Mouse (Mus musculus): Measurements from ENCODE around the gene Stard7.
A peak's percentile ranks its signal among the peaks of the same experiment; 100 is the strongest.

The Stard7 gene

DNA sequence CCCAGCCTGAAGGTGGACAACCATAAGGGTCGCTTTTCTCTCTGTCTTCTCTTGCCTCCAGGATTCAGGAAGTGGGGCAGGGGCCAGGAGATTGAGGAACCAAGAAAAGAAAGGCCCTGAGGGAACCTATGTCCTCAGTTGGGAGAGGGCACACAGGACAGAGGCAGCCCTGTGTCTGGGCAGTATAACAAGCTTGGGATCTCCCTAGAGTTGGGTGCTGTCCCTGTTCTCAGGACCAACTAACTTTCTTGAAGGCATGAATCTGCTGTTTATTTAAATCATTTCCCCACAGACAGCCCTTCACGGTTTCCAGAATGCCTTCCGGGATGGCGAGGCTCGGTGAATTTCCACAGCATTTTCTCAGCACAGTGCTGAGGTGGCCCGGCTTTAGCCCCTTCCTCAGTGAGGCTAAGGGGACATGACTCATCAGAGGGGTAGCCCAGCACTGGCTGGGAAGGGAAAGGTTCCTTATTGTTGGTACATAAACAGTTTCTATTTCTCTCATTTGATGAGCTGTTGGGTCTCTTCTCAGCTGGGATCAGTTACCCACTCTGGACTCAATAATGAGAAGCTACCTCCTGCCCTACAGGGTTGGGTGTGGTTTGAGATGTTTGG, 52.8 kb downstream of the Stard7 start:
- DNase-seq (ENCODE audit: low spot score) = no peak

DNA sequence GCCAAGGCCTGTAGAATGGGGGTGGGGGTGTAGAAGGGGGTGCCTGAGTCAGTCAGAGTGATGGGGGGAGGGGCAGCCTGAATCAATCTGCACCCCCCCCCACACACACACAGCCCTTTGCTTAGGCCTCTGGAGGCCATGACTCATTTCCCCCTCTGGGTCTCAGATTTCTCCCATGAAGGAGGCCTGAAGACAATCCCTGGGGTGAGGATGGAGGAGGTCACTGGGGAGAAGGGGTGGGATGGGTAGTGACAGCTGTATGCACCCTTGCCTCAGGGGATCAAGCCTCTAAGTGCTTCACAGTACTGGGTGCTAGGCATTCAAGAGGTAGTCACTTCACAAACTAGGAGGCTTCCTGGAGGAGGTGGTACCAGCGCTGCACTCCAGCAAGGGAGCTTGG, 53.6 kb downstream of the Stard7 start:
- DNase-seq (ENCODE audit: low spot score) = no peak

DNA sequence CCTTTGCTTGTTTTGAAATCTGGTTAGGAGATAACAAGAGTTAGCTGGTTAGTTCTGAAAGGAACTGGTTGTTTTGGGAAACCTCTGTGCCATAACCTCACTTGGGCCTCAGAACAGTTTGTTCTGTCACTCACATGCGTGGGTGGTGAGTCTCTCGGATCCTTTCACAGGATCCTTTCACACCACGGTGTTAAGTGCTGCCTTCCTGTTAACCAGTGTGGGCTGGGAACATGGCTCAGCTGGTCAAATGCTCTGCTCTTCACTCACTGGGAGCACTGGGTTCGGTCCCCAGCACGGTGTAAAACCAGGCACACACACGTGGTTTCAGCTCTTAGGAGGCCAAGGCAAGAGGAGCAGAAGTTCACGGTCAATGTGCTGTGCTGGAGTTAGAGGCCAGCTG, 54.4 kb downstream of the Stard7 start:
- no peak for DNase-seq (ENCODE audit: low spot score)

DNA sequence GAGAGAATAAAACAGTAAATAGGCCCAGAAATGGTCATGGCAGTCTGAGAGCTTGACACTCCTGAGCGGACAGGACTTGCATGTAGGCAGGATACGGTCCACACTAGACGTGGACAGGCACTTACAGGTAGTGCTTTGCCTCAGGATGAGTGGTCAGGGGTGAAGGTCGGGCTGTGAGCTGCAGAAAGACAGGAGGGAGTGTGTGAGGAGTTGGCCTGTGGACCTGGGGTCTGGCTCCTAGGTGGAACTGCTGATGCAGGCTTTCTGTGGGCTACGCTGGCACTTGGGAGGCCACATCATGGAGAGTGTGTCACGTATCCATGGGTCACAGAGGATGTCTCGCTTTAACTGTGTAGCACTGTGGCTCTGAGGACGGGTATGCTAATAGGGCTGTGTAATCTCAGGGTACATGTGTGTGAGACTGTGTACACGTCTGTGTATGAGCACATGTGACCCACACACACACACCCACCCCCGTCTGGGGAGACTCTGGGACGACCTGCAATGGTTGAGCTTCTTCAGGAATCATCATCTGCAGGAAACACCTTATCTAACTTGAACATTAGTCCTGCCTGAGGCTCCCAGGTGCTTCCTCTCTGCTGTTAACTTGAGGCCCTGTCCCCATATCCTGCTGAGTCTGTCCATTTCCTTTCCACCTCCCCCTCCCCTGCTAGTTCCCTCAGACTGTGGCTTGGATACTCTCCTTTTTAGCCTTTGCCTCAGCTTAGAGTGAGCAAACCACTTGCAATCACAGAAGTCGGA, 58.3 kb downstream of the Stard7 start:
- peak; percentile 17 for DNase-seq (ENCODE audit: low spot score)

DNA sequence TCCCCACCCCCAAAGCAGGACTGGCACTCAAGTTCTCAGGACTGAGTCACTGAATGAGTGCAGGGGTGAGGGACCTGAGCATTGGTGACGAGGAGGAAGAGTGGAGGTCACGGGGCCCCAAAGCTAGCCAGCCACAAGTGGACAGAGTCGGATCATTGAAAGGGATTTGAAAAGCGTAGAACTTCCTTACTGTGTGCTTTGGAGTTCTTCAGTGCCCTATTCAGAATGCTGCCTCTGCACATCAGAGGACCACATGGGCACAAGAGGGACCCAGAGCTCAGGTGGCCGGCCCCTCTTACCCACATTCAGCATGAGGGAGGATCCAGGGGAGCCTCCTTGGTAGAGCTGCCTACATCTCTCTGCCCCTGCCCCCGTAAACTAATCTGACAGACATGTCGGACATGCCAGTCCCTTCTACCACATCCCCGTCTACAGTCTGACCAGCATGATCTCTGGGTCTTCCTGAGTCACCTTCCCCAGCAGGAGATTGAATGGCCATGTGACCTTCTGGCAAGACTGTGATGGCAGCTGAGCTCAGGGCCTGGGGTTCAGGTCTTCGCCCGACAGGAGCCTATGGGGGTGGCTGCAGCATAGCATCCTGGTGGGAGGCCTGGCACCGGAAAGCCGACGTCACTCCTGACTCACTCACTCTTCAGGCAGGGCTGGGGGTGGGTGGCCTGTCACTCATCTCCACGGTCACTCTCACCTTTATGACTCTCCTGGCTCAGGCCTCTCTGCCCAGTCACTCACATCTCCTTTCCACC, 63.0 kb downstream of the Stard7 start:
- DNase-seq (ENCODE audit: low spot score) = no peak

DNA sequence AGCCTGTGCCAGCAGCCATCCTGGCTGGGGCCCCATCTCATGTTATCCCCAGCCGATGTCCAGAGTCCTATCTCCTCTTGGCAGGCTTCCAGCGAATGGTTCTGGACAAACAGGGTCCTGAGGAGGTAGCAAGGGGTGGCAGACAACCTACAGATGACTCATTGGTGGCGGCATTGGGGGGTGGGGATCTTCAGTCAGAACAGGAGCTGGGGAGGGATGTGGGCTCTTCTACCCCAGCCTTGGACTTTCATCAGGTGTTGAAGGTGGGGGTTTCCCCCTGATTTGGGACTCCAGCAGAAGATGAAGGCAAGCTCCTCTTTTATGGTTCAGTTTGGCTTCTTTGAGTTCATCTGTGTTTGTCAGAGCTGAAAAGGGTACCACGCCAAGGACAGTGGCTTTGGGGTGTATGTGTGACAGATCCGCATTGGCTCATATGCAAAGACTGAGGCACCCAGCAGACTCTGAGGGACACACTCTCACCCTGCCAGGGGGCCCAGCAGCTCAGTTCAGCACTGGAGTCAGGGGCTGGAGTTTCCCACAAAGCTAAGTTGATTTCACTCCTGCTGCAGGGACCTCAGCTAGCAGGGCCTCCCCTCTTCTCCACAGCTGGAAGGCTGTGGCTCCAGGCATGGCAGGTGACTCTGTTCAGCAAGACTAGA, 64.1 kb downstream of the Stard7 start:
- no peak for DNase-seq (ENCODE audit: low spot score)

DNA sequence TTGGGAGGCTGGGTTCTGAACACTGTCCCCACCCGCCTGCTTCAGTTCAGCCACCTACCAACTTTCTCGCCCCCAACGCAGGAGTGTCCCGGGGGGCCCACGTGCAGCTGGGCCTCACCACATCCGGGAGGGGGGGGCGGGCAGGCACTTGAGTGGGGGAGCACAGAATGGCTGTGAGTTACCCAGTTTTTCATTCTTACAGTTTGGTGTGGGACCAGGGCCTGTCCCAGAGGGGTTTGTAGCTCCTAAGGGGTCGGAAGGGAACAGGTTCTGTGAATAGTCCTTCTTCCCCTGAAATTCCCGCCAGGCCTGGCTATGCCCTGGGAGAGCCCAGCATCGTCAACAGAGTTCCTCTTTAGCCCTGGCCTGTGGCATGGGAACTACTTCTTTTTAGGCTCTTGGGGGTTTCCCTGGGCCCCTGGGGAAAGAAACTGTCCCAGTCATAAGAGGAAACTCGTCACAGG, 65.1 kb downstream of the Stard7 start:
- DNase-seq (ENCODE audit: low spot score) = no peak

DNA sequence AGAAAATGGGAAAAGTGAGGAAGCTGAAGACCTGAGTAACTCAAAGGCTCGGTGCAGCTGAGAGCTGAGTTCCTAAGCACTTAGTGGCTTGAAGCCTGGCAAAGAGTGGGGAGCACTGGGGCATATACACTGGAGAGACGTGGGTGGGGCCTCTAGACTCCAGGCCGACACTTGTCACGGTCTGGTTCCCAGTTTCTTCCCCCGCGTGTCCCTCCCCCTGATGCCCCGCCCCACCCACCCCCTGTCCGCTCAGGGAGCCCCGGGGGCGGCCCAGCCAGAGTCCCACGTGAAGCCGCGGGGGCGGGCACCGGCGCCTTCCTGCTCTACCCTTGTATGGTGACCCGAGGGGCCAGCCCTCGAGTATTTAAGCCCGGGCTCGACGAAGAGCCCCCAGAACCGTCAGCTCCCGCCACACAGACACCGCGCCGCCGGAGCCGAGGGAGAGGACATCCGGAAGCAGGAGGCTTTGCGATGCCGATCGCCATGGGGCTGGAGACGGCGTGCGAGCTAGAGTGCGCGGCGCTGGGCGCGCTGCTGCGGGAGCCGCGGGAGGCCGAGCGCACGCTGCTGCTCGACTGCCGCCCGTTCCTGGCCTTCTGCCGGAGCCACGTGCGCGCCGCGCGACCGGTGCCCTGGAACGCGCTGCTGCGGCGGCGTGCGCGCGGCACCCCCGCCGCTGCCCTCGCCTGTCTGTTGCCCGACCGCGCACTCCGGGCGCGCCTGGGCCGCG, 65.9 kb downstream of the Stard7 start, which contains the start of gene Dusp2:
Dusp2 (plus strand) TSS at position 393 of the 730 bp plus-strand sequence.
- peak; percentile 64 for DNase-seq (ENCODE audit: low spot score)

DNA sequence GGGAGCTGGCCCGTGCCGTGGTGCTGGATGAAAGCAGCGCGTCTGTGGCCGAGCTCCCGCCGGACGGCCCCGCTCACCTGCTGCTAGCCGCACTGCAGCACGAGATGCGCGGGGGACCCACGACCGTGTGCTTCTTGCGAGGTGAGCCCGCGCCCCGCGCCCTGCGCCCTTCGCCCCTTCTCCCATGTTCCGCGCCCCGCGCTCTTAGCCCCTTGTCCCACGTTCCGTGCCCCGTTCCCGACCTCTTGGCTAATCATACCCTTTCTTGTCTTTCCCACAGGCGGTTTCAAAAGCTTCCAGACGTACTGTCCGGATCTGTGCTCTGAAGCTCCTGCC, 66.4 kb downstream of the Stard7 start:
- no peak for DNase-seq (ENCODE audit: low spot score)

DNA sequence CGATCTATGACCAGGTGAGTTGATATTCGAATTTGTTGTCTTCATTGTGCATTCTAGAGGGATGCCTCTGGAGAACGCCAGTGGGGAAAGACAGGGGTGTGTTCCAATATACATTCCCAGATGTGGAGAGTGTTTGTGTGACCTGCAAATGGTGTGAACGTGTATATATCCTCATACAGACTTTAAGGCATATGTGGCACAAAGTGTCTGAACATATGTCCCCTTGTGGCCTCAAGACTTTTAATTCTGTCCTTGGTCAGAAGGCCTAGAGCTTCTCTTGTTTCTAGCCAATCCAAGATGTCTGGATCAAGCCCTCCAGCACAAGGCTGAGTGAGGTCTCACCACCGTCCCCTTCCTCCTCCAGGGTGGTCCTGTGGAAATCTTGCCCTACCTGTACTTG, 66.9 kb downstream of the Stard7 start:
- no peak for DNase-seq (ENCODE audit: low spot score)

DNA sequence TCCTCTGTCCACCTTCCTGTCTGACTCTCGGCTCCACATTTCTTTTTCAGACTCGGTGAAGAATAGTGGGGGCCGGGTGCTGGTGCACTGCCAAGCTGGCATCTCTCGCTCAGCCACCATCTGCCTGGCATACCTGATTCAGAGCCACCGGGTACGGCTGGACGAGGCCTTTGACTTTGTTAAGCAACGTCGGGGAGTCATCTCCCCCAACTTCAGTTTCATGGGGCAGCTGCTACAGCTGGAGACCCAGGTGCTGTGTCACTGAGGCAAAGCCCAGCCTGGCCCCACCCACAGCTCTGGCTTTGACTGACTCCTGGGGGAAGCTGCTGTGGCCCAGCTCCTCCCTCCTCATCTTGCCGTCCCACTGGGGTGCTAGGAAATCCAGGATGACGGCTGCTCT, 67.5 kb downstream of the Stard7 start:
- DNase-seq (ENCODE audit: low spot score) = no peak

DNA sequence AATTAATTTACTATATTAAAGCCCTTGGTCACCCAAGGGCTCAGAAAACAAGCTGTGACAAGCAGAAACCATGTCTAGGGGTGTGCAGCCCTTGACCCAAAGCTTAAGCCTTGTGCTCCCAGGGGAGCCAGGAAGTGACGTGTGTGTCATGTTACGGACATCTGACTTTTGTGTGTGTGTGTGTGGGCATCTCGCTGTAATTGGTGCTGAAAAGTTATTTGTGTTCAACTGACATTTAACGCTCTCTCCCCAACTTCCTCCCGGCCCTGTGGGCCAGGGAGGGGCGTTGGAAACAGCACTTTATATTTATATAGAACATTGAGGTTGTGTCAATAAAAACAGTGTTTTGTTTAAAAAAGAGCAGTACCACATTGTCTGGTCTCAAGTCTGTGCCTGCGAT, 68.0 kb downstream of the Stard7 start:
- DNase-seq (ENCODE audit: low spot score) = no peak

DNA sequence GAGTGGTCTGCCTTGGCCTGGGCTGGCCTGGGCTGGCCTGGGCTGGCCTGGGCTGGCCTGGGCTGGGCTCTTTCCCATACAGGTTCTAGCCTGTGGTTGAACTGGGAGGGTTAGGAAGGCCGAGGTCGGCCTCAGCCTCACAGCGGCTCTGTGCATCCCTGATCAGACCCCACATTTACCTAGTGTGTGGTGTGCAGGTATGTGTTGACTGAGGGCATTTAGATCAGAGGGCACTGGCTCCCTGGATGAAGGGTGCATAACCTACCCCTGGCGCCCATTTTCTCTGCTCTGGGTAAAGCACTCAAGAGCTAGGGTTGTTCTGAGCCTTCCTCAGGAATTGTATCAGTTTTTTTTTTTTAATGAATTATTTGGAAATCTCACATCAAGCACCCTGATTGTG, 68.4 kb downstream of the Stard7 start, which contains the start of gene Astl:
Astl (plus strand) TSS at position 224 of the 400 bp plus-strand sequence.
- DNase-seq (ENCODE audit: low spot score) = no peak

DNA sequence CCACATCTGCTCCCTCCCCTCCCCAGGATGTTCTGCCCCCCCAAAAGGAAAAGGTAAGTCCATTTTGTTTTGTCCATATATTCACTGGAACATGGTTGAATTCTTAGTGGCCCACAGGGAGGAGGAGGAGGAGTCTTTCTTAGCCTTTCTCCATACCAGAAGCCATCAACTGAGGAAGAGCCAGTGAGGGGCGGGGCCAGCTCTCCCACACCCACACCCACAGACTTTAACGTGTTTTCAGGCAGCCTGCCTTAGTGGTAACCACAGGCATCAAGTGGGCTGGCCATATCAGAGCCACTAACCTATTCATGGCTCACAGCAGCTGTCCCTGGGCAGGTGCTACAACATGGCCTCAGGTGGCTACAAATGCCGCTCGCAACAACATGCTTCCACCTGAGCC, 68.8 kb downstream of the Stard7 start:
- DNase-seq (ENCODE audit: low spot score) = no peak

DNA sequence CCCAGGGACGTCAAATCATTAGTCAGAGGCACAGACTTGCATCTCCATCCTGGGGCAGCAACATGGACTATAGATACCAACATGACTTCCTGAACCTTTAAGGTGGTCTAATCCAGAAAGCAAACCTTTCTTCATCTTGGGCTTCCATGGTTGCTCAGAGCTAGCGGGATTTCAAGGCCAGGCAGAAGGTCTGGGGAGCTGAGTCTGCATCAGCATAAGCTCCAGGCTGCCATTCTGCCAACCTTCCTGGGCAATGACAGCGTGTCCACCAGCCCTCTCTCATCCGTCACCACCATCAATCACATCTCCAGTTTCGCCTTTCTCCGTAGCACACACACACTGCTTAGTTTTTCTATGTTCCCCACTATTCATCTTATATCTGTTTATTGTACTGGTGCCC, 69.2 kb downstream of the Stard7 start:
- no peak for DNase-seq (ENCODE audit: low spot score)

DNA sequence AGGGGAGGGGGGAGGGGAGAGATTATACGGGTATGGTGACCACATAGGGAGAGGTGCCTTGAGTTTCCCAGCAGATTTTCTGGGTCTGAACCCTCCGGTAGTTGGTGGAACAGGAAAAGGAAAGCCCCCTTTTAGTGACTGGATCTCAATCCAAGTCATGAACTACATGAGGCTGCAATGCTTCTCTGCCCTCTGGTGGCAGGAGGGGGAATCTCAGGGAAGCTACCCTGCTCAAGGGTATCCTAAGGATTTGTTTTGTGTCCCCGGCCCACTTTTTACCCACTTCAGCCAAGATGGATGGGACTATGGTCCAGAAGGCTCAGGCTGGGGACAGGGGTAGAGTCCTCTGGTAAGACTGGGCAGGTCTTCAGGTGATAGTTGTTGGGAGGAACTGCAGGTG, 71.1 kb downstream of the Stard7 start:
- peak; percentile 77 for DNase-seq (ENCODE audit: low spot score)

DNA sequence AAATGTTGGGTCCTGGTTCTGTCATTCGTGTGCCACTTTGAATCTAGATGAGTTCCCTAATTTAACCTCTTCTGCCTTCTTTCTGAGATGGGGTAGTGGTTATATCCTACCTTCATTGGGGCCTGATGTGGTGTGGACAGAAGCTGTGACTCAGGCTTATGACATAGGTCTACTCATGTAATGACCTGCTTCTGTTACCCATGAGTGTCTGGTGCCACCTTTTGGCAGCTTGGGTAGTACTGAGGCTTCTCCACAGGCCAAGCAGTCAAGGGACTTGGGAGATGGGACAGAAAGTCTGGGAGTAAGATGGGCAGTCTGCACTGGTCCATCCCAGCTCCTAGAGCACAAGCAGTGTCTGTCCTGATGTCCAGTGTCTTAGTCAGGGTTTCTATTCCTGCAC, 76.3 kb downstream of the Stard7 start:
- no peak for DNase-seq (ENCODE audit: low spot score)

DNA sequence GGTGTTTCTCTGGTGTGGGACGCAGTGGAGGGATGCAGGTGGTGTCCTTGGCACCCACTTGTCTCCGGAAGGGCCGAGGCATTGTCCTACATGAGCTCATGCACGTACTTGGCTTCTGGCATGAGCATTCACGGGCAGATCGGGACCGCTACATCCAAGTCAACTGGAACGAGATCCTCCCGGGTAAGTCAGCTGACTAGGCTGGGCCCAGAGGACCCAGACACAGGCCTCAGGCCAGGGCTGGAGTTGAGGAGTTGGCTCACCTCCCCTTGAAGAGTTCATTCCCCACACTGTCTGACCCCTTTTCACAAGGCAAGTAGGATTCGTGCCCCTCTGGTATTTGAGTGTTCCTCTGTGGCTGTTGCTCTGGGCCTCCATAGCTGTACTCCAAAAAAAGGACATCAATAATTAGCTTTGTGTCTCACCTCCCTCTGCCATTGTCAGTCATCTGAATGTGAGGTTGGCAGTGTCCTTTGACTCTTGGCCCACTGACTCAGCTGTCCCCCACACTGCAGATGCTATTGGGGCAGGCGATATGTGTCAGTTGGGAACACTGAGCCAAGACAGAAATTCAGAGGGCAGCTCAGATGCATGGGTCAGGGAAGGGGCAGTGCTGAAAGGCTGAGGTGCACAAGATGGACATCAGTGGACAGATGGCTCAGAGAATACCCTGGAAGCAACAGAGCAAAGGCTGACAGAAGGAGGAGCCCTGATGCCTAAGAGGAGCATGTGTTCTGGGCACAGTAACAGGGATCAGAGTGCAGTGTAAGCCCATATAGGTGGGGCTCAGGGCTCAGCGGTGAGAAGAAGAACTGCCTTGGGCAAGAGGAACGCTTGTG, 77.3 kb downstream of the Stard7 start:
- no peak for DNase-seq (ENCODE audit: low spot score)
